ENCODE assay signal across 9 mouse cellular contexts in the genomic region with DNA sequence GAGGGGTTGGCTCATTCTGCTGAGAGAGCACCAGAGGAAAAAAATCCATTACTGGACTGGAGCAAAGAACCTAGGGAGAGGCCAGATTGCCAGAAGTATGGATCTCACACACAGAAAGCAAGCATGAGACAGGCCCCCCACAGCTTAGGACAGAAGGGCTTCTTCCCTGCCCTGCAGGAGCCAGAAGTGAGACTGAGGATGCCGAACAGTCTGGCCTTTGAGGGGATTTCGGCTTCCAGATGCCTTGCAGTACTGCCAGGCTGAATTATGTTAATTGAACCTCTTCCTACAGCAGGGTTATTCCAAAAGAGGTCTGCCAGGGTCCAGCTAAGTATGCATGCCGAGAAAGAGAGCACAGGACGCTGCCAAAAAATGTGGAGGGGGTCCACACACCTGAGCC.
A peak's percentile ranks its signal among the peaks of the same experiment; 100 is the strongest.
DNase-seq lines count a peak whose midpoint lies in the region; ATAC-seq lines count a peak whose summit lies in the region.
"Had no signal": no experiment of that assay in that cellular context is flagged by ENCODE, and none has a peak within 500 bp of the region (broad histone marks: within the 10 kb centered on the region; RNA-seq: fewer than 3 reads in every experiment).

No protein-coding gene starts in this region.

- DNase-seq in R1 (ENCODE audit: low read depth, low spot score) (peak; percentile 3), MN1 (ENCODE audit: low spot score) (no peak)
- peak; percentile 86 for DNase-seq in cerebellum, adult 9-11 months
- no peak for DNase-seq in midbrain, embryonic 11.5 days (ENCODE audit: low spot score, missing footprints)
- no peak for DNase-seq in heart, postnatal 36 days
- DNase-seq in heart, adult 18-20 months, result no peak
- DNase-seq in liver, embryonic 11.5 days (ENCODE audit: low spot score), result no peak
- DNase-seq: right cerebral cortex, postnatal 25 days had no signal

- H3K4me2 ChIP-seq in forebrain, embryonic 12.5 days, result no peak overlapping the region
- no peak overlapping the region for H3K4me2 ChIP-seq in midbrain, embryonic 11.5 days
- no peak overlapping the region for H3K4me2 ChIP-seq in liver, embryonic 11.5 days

- peaks cover 10% of the 10 kb centered on the region for H3K4me1 ChIP-seq in forebrain, embryonic 12.5 days
- no peaks in the 10 kb centered on the region for H3K4me1 ChIP-seq in midbrain, embryonic 11.5 days (ENCODE audit: control insufficient read depth, insufficient read depth, low read length)
- H3K4me1 ChIP-seq in liver, embryonic 11.5 days (replicated peaks; ENCODE audit: control insufficient read depth, insufficient read depth, low read length), result no peaks in the 10 kb centered on the region

- WGBS in forebrain, embryonic 12.5 days, result 10% methylated on average over 4 of the region's 4 CpGs
- 13% methylated on average over 4 of the region's 4 CpGs for WGBS in midbrain, embryonic 11.5 days
- 77% methylated on average over 4 of the region's 4 CpGs for WGBS in liver, embryonic 11.5 days

- H3K9me3 ChIP-seq in forebrain, embryonic 12.5 days, result no peaks in the 10 kb centered on the region
- H3K9me3 ChIP-seq in midbrain, embryonic 11.5 days (ENCODE audit: control insufficient read depth, low read length), result no peaks in the 10 kb centered on the region
- no peaks in the 10 kb centered on the region for H3K9me3 ChIP-seq in liver, embryonic 11.5 days (ENCODE audit: control insufficient read depth, low read length)

- ATAC-seq in forebrain, embryonic 12.5 days (ENCODE audit: low FRiP score), result peak; percentile 70
- ATAC-seq in midbrain, embryonic 11.5 days (ENCODE audit: low FRiP score), result peak; percentile 82
- ATAC-seq in liver, embryonic 11.5 days (replicated peaks; ENCODE audit: low FRiP score), result no peak

- H3K27ac ChIP-seq in forebrain, embryonic 12.5 days, result 0 out of 2 replicates have a peak overlapping the region, but pooled peaks have one; percentile 31
- no peak overlapping the region for H3K27ac ChIP-seq in midbrain, embryonic 11.5 days (ENCODE audit: low read depth, low read length)
- no peak overlapping the region for H3K27ac ChIP-seq in liver, embryonic 11.5 days (ENCODE audit: low read depth, low read length)

- no peak overlapping the region for H3K4me3 ChIP-seq in forebrain, embryonic 12.5 days (replicated peaks)
- no peak overlapping the region for H3K4me3 ChIP-seq in midbrain, embryonic 11.5 days (ENCODE audit: low read depth, low read length)
- H3K4me3 ChIP-seq in liver, embryonic 11.5 days (ENCODE audit: low read depth, low read length), result no peak overlapping the region

- no peak overlapping the region for H3K9ac ChIP-seq in forebrain, embryonic 12.5 days
- H3K9ac ChIP-seq in midbrain, embryonic 11.5 days (ENCODE audit: low read length), result no peak overlapping the region
- no peak overlapping the region for H3K9ac ChIP-seq in liver, embryonic 11.5 days (ENCODE audit: low read depth, low read length)

- intact Hi-C loops in heart, postnatal 36 days (cut with DNase I), result no loop called here

- H3K27me3 ChIP-seq in forebrain, embryonic 12.5 days, result no peaks in the 10 kb centered on the region
- H3K27me3 ChIP-seq in midbrain, embryonic 11.5 days (ENCODE audit: control insufficient read depth, insufficient read depth, low read length), result no peaks in the 10 kb centered on the region
- no peaks in the 10 kb centered on the region for H3K27me3 ChIP-seq in liver, embryonic 11.5 days (replicated peaks; ENCODE audit: control insufficient read depth, insufficient read depth, low read length)

- H3K36me3 ChIP-seq in forebrain, embryonic 12.5 days (replicated peaks), result no peaks in the 10 kb centered on the region
- H3K36me3 ChIP-seq in midbrain, embryonic 11.5 days (ENCODE audit: control insufficient read depth, insufficient read depth, low read length), result no peaks in the 10 kb centered on the region
- no peaks in the 10 kb centered on the region for H3K36me3 ChIP-seq in liver, embryonic 11.5 days (ENCODE audit: control insufficient read depth, insufficient read depth, low read length)

Comparison
In these comparisons a context has a peak if more than half of its experiments do, and no peak if none do; other contexts are left out.
1. DNase-seq: peak in R1 (single experiment) and cerebellum, adult 9-11 months (single experiment); none in midbrain, embryonic 11.5 days (single experiment), heart, postnatal 36 days (0 of 2), heart, adult 18-20 months (0 of 2), MN1 (single experiment) and liver, embryonic 11.5 days (single experiment).